Mouse (Mus musculus): Measurements from ENCODE around the gene Hist1h4h.

DNA sequence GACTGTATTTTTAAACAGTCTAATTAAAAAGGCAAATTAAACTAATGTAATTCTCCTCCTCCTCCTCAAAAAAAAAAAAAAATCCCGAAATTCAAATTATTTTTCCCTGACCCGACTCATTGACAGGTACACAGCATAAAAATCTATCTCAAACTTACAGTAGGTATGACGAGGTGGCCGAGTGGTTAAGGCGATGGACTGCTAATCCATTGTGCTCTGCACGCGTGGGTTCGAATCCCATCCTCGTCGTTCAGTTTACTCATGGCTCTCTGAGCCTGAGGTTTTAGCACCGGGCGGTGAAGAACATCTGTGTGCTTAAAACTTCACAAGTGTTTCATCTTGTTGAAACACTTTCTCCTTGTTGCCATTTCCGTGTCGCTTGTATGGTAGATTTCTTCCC is 9.1 kb upstream of the Hist1h4h start:
- TF ChIP-seq POLR2A (IDR thresholded peaks at IDR 0.05; ENCODE audit: insufficient read depth, low read length) (no peak), CTCF (IDR thresholded peaks at IDR 0.05; ENCODE audit: low read depth, low read length) (no peak)
